Mouse (Mus musculus): ENCODE measurements around the gene Rprd1b.
"Not testable (repeated sequence)": the region's sequence is repeated elsewhere in the genome, so short reads cannot be mapped to it uniquely, and the experiment has no call there.

Rprd1b gene

GRCm38 (mm10) chr2:158046186-158046585, 17.9 kb downstream of the Rprd1b start:
- DNase-seq = no peak

GRCm38 (mm10) chr2:158047903-158048302, 19.6 kb downstream of the Rprd1b start:
- peak; percentile 71 to 83 for DNase-seq

GRCm38 (mm10) chr2:158048718-158049117, 20.4 kb downstream of the Rprd1b start:
- DNase-seq = no peak

- no peak for DNase-seq
Observed at GRCm38 (mm10) chr2:158050116-158050515, 21.8 kb downstream of the Rprd1b start.

- DNase-seq = no peak
Observed at GRCm38 (mm10) chr2:158054596-158054995, 26.3 kb downstream of the Rprd1b start.

- not testable (repeated sequence) for DNase-seq
Observed at GRCm38 (mm10) chr2:158055383-158055782, 27.1 kb downstream of the Rprd1b start.

GRCm38 (mm10) chr2:158057030-158057429, 28.7 kb downstream of the Rprd1b start:
- peak; percentile 91 to 94 for DNase-seq

GRCm38 (mm10) chr2:158058534-158058933, 30.2 kb downstream of the Rprd1b start:
- peak; percentile 94 to 96 for DNase-seq

GRCm38 (mm10) chr2:158059666-158060105, 31.4 kb downstream of the Rprd1b start:
- DNase-seq = no peak

GRCm38 (mm10) chr2:158063036-158063435, 34.7 kb downstream of the Rprd1b start:
- no peak for DNase-seq

- peak in 1 of 2 experiments; percentile 24 for DNase-seq
Observed at GRCm38 (mm10) chr2:158064571-158065048, 36.3 kb downstream of the Rprd1b start.

- no peak for DNase-seq
Observed at GRCm38 (mm10) chr2:158065064-158065463, 36.8 kb downstream of the Rprd1b start.

GRCm38 (mm10) chr2:158066456-158066855, 38.2 kb downstream of the Rprd1b start:
- DNase-seq = no peak

GRCm38 (mm10) chr2:158067260-158067824, 39.0 kb downstream of the Rprd1b start:
- DNase-seq = no peak

- no peak for DNase-seq
Observed at GRCm38 (mm10) chr2:158068444-158068971, 40.2 kb downstream of the Rprd1b start.

- no peak for DNase-seq
Observed at GRCm38 (mm10) chr2:158070885-158071632, 42.8 kb downstream of the Rprd1b start.

GRCm38 (mm10) chr2:158071633-158071995, 43.3 kb downstream of the Rprd1b start:
- no peak for DNase-seq

GRCm38 (mm10) chr2:158074835-158075234, 46.5 kb downstream of the Rprd1b start:
- DNase-seq = no peak

GRCm38 (mm10) chr2:158076690-158077089, 48.4 kb downstream of the Rprd1b start:
- no peak for DNase-seq

- no peak for DNase-seq
Observed at GRCm38 (mm10) chr2:158077981-158078380, 49.7 kb downstream of the Rprd1b start.

GRCm38 (mm10) chr2:158078971-158079370, 50.7 kb downstream of the Rprd1b start:
- no peak for DNase-seq

- peak in 1 of 2 experiments; percentile 44 for DNase-seq
Observed at GRCm38 (mm10) chr2:158079843-158080395, 51.6 kb downstream of the Rprd1b start.

GRCm38 (mm10) chr2:158080622-158081241, 52.4 kb downstream of the Rprd1b start:
- DNase-seq = no peak
